Mouse (Mus musculus) kidney, adult 11 months (tissue): Measurements from ENCODE around the gene B3gnt6.

Source experiments
- DNase-seq: peaks from one replicate; pipeline ENCODE4 v3.0.0; 2022

B3gnt6 gene

DNA sequence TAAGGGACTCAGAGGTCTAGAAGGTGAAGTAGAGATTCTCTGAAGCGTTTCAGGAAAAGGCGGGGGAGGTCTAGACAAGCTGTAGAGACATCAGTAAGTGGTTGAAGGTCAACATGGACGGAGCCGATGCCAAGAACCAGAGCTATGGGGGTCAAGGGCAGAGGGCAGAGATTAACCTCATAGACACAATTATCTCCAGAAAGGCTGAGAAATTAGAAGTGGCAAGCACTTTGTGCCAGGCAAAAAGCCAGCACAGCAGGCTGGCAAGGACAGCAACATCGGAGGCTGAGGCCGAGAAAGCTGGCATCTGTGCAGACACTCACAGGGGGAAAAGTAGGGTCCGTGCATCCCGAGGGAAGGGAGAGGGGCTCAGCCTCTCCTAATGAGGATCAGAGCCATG is 51.5 kb downstream of the B3gnt6 start:
- peak; percentile 81 for DNase-seq

DNA sequence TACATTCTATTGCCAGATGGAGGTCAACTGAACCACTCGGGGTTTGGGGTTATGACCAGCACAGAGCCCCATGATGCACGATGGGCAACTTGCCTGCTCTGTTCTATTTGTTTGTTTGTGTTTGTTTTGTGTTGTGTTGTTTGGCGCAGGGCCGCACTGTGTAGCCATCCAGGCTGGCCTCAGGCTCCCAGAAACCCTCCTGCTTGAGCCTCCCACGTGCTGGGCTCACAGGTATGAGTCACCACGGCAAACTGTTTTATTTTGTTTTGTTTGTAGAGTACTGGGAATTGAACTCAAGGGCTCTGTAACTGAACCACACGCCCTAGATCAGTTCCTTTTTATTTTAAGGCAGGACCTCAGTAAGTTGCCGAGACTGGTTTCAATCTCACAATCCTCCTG is 52.8 kb downstream of the B3gnt6 start:
- no peak for DNase-seq

- DNase-seq: no peak
Measured at GRCm38 (mm10) chr7:98145842-98146446, 53.3 kb downstream of the B3gnt6 start.

GRCm38 (mm10) chr7:98145402-98145801 is 53.9 kb downstream of the B3gnt6 start, which contains the start of gene Omp:
TSS of gene Omp (minus strand) at chr7:98145502.
- DNase-seq: no peak

GRCm38 (mm10) chr7:98142648-98143047 is 56.6 kb downstream of the B3gnt6 start:
- no peak for DNase-seq
